Mouse (Mus musculus) v-Abl transformed pro-B cells (cell line): Measurements from ENCODE around the gene Gnb5.

Source experiments
- in situ Hi-C, 2 experiments: fragments of 400-800 bp; cut with MboI; formaldehyde crosslinking; loops; one replicate each; pipeline ENCODE4 v1.15.1; 2025; ENCODE audit not compliant: unreplicated experiment in 2 of 2

The Gnb5 gene

GRCm38 (mm10) chr9:75306126-75306898 lies at the start of gene Gnb5:
Gene Gnb5, plus strand, starts transcription at chr9:75306288.
- in situ Hi-C loops = no loop called here

GRCm38 (mm10) chr9:75258792-75259191 lies 47.3 kb upstream of the Gnb5 start:
- in situ Hi-C loops = loop anchor here in 1 of 2 experiments (5.0 kb wide), 3 partner anchors 51 to 211 kb away; no protein-coding TSS in a partner anchor

- in situ Hi-C loops = loop anchor here (5.0 kb wide), 4 partner anchors 52 to 212 kb away; no protein-coding TSS in a partner anchor
Measured at GRCm38 (mm10) chr9:75259656-75260055, 46.4 kb upstream of the Gnb5 start.

GRCm38 (mm10) chr9:75261332-75261872 lies 44.7 kb upstream of the Gnb5 start:
- in situ Hi-C loops = loop anchor here in 1 of 2 experiments (5.0 kb wide), 1 partner anchor 209 kb away; no protein-coding TSS in a partner anchor

- in situ Hi-C loops = loop anchor here in 1 of 2 experiments (5.0 kb wide), 1 partner anchor 210 kb away; no protein-coding TSS in a partner anchor
Measured at GRCm38 (mm10) chr9:75262235-75262826, 43.8 kb upstream of the Gnb5 start.

GRCm38 (mm10) chr9:75264008-75264718 lies 41.9 kb upstream of the Gnb5 start:
- in situ Hi-C loops = loop anchor here in 1 of 2 experiments (5.0 kb wide), 1 partner anchor 212 kb away; no protein-coding TSS in a partner anchor

GRCm38 (mm10) chr9:75267147-75267546 lies 38.9 kb upstream of the Gnb5 start:
- in situ Hi-C loops = no loop called here

- in situ Hi-C loops = no loop called here
Measured at GRCm38 (mm10) chr9:75270382-75270781, 35.7 kb upstream of the Gnb5 start.

GRCm38 (mm10) chr9:75271539-75271938 lies 34.5 kb upstream of the Gnb5 start:
- in situ Hi-C loops = no loop called here

- in situ Hi-C loops = no loop called here
Measured at GRCm38 (mm10) chr9:75273646-75274045, 32.4 kb upstream of the Gnb5 start.

- in situ Hi-C loops = no loop called here
Measured at GRCm38 (mm10) chr9:75274486-75274885, 31.6 kb upstream of the Gnb5 start.

GRCm38 (mm10) chr9:75275051-75275450 lies 31.0 kb upstream of the Gnb5 start:
- in situ Hi-C loops = loop anchor here in 1 of 2 experiments (5.0 to 25.0 kb wide), 2 partner anchors 368 to 1138 kb away; no protein-coding TSS in a partner anchor

- in situ Hi-C loops = loop anchor here (5.0 to 25.0 kb wide), 7 partner anchors 156 to 1144 kb away; no protein-coding TSS in a partner anchor
Measured at GRCm38 (mm10) chr9:75280814-75281213, 25.3 kb upstream of the Gnb5 start.

- in situ Hi-C loops = loop anchor here (5.0 to 25.0 kb wide), 7 partner anchors 155 to 1145 kb away; no protein-coding TSS in a partner anchor
Measured at GRCm38 (mm10) chr9:75282179-75282578, 23.9 kb upstream of the Gnb5 start.

GRCm38 (mm10) chr9:75282830-75283229 lies 23.3 kb upstream of the Gnb5 start:
- in situ Hi-C loops = loop anchor here (5.0 to 25.0 kb wide), 7 partner anchors 154 to 1146 kb away; no protein-coding TSS in a partner anchor

GRCm38 (mm10) chr9:75283636-75284035 lies 22.5 kb upstream of the Gnb5 start:
- in situ Hi-C loops = loop anchor here (5.0 to 25.0 kb wide), 7 partner anchors 154 to 1146 kb away; no protein-coding TSS in a partner anchor

GRCm38 (mm10) chr9:75285363-75285762 lies 20.7 kb upstream of the Gnb5 start:
- in situ Hi-C loops = loop anchor here (5.0 to 25.0 kb wide), 3 partner anchors 297 to 1148 kb away; no protein-coding TSS in a partner anchor

GRCm38 (mm10) chr9:75287636-75288035 lies 18.5 kb upstream of the Gnb5 start:
- in situ Hi-C loops = loop anchor here (5.0 to 25.0 kb wide), 3 partner anchors 295 to 1150 kb away; no protein-coding TSS in a partner anchor

GRCm38 (mm10) chr9:75289545-75289944 lies 16.5 kb upstream of the Gnb5 start:
- in situ Hi-C loops = loop anchor here (5.0 to 25.0 kb wide), 3 partner anchors 293 to 1152 kb away; no protein-coding TSS in a partner anchor

GRCm38 (mm10) chr9:75299342-75299741 lies 6.7 kb upstream of the Gnb5 start:
- in situ Hi-C loops = loop anchor here in 1 of 2 experiments (25.0 kb wide), 1 partner anchor 1162 kb away; no protein-coding TSS in a partner anchor
